Mouse (Mus musculus) embryonic fibroblast, embryonic 13.5 days (primary cell): Measurements from ENCODE around the gene Cracr2a.

Experiments used
- CTCF ChIP-seq: IDR thresholded peaks from 2 replicates; pipeline ENCODE4 v1.5.1; 2011; ENCODE audit warnings: mild to moderate bottlenecking, control low read depth, low read length, moderate library complexity, borderline replicate concordance; ENCODE audit not compliant: insufficient read depth
- POLR2A ChIP-seq: IDR thresholded peaks from 2 replicates; pipeline ENCODE4 v1.6.1; 2011; ENCODE audit warnings: low read depth, mild to moderate bottlenecking, control low read depth, low read length, moderate library complexity

- TF ChIP-seq CTCF (no peak), POLR2A (no peak)
These were observed 140.1 kb downstream of the Cracr2a start for GRCm38 (mm10) chr6:127701036-127701783.
